Mouse (Mus musculus) kidney, adult 2 months (tissue): ENCODE data around the gene Fam217a.
"Not testable (repeated sequence)": the region's sequence is repeated elsewhere in the genome, so short reads cannot be mapped to it uniquely, and the experiment has no call there.

Experiments used
- CTCF ChIP-seq: fragments of 200-500 bp; conservative IDR thresholded peaks from 2 replicates; pipeline ENCODE4 v1.5.1; 2011; ENCODE audit warnings: low read depth, mild to moderate bottlenecking, control low read depth, low read length, moderate library complexity, mixed read lengths; ENCODE audit not compliant: insufficient read depth, insufficient read length
- POLR2A ChIP-seq: fragments of 200-500 bp; IDR thresholded peaks from one replicate; pipeline ENCODE4 v1.6.1; 2011; ENCODE audit warnings: low read depth, low read length, control low read depth

DNA sequence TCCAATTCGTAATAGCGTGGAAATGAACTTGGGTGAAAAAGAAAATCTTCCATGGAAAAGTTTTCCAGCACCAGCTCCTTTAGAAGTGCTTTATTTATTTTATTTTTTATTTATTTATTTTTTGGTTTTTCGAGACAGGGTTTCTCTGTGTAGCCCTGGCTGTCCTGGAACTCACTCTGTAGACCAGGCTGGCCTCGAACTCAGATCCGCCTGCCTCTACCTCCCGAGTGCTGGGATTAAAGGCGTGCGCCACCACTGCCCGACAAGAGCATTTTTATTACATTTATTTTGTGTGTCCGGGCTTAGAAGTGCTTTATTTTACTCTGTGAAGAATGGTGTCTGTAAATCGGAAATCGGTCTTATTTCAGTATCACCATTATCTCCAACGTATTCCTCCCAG lies 49.4 kb downstream of the Fam217a start:
- not testable (repeated sequence) for TF ChIP-seq CTCF, POLR2A
